Mouse (Mus musculus): Measurements from ENCODE around the gene Polr3h.
A peak's percentile ranks its signal among the peaks of the same experiment; 100 is the strongest.
"Not testable (repeated sequence)": the region's sequence is repeated elsewhere in the genome, so short reads cannot be mapped to it uniquely, and the experiment has no call there.

The Polr3h gene

DNA sequence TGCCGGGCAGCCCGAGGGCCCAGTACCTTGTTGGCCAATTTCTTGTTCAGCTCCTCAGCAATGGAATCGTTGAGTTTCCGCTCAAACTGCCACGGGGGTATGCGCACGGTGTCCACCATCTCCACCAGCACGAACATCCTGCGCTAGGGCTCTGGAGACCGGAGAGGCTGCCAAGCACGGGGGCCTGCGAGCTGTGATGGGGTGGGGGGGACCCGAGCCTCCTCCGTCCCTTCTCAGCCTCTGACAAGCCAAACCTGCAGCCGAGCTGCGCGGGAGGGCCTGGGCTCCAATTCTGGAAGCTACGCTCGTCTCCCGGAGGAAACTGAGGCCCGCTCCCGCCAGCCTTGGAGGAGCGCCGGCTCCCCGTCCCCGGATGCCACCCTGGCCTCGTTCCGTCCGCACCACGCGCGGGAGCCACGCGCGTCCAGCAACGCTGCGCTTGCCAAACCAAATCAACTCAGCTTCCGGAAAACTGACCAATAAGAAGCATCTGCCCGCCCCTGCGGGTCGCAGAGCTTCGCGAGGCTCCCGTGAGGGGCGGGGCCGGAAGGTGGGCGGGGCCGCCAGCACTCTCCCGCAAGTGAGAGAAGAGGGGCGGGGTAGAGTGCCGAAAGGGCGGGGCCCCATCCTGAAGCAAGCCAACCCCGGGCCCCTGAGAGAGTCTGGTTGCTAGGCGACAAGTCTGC is at the start of gene Polr3h:
Gene Polr3h (minus strand): TSS at position 481 of the 686 bp plus-strand sequence.
- DNase-seq (ENCODE audit: low spot score in 2 of 2) = peak; percentile 88 to 93

DNA sequence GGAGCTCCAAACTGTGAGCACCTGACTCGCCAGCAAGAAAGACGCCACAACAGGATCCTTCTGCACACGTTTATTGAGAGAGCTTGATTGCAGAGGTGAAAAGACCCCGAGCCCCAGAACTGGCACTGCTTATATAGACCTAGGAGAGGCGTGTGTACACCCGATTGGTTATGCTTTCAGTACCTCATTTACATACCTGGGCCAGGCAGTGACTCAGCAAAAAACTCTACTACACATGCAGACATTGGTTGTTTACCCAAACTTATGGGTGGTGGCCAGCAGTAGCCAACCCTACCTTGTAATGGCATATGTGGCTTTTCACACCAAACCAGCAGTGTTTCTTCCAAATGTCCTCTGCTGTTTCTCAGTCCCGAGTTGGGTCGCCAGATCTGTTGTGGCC is 49.1 kb upstream of the Polr3h start:
- DNase-seq (ENCODE audit: low spot score in 2 of 2) = not testable (repeated sequence)

DNA sequence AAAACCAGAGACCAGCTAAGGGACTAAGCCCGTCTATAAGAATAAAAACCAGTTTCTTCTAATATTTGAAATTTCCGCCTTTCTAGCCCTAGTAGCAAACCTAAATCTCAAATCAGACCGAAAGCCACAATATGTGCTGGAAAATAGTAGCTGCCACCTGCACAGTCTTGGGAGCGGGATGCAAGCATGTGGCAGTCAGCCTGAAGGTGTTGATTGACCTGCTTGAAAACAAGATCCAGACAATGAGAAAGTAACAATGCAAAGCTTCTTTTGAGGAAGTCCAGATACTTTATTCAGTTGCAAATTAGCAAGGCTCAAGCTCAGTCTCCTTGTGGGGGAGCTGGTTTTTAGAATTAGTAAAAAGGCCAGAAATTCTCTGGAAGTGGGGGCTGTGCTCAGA is 44.5 kb upstream of the Polr3h start:
- DNase-seq (ENCODE audit: low spot score in 2 of 2) = not testable (repeated sequence)

DNA sequence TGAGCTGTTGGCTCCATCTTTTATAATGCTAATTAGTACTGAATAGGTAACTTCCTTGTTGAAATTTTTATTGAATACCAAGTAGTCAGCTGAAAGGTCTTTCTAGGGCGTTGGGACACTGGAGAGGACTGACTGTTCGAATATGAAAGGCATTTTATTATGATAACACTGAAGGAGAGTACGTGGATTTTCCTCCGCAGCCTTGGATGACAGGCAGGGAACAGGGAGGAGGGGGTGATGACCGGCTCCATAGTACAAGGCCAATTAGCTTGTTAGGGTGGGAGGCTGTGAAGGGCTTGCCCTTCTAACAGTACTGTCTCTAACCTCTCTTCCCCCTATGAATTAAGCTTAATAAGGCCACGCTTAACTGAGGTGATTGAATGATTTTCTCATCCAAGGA is 43.6 kb upstream of the Polr3h start:
- not testable (repeated sequence) for DNase-seq (ENCODE audit: low spot score in 2 of 2)

DNA sequence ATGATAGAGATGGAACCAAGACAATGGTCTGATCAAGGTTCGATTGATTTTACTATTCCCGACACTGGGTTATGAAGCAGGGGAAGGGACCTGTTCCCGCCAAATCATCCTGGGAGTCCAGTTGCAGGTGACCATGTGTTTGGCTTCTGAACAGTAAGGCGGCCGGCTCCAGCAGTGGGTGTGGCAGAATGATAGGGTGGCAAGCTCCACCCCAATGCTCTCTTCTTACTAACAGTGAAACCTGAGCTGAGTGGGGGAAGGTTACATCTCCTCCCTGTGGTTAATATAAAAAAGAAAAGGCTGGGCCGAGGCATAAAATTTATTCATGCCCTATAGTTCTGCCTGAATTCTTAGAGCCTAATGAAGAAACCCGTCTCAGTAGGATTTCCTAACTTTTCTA is 43.1 kb upstream of the Polr3h start:
- no peak for DNase-seq (ENCODE audit: low spot score in 2 of 2)

DNA sequence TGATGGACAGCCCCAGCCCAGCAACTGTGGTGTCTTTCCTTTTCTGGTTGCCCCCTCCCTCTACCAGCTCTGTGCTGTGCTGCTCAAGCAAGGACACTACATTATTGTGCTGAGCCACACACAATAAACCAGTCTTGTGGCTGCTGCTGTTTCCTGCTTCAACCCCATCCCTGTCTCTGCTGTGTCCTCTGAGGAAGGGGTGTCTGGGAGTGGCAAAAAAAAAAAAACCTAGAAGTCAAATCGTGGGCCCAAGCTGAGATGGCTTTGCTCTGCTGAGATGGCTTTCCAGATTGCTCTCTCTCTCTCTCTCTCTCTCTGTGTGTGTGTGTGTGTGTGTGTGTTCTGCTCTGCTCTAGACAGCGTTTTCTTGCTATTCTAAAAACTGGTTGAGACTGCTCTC is 42.4 kb upstream of the Polr3h start:
- no peak for DNase-seq (ENCODE audit: low spot score in 2 of 2)

DNA sequence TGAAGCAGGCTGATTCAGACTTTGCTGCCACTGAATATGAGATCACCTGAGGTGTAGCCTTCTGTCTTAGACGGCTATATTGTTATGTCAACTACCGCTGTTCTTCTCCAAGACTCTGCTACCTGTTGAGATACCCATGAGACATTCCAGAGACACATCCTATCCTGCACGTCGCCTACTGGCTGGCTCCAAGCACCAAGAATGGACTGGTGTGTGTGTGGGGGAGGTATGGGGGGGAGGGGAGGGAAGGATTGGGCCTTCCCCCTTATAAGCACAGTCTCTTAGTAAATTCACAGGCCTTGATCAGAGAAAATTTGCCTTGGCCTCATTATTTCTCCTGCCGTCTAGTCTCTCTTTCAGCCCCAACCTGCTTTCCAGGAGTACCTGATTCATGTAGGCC is 41.8 kb upstream of the Polr3h start:
- DNase-seq (ENCODE audit: low spot score in 2 of 2) = no peak

DNA sequence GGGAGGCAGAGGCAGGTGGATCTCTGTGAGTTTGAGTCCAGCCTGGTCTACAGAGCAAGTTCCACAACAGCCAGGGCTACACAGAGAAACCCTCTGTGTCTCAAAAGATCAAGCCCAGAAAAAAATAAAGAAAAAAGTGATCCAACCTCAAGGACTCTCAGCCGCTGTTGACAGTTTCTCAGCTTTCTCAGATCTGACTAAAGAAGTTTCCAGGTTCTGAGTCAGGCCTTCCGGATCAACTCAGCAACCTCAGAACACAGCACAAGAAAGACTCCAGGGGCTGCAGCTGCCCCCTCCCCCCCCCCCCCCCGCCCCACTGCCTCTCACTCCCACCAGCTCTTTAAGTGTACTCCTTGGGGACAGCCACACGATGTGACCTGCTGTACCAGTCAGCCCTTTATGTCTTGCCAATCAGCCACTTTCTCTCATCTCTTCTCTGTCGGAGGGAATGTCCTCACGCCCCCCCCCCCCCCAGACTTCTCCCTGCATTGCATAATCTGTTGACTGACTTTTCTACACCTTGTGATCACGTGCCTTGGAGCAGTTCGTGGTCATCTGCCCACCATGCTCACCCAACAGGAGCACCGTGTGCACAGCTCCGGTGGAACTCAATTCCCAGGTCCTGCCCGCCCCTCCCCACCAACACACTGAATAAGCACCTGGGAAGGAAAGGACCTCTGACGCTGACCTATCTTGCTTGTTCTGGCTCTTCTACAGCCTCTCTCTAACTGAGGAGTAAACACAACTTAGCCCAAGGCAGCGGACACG is 40.2 kb upstream of the Polr3h start:
- DNase-seq (ENCODE audit: low spot score in 2 of 2) = no peak

DNA sequence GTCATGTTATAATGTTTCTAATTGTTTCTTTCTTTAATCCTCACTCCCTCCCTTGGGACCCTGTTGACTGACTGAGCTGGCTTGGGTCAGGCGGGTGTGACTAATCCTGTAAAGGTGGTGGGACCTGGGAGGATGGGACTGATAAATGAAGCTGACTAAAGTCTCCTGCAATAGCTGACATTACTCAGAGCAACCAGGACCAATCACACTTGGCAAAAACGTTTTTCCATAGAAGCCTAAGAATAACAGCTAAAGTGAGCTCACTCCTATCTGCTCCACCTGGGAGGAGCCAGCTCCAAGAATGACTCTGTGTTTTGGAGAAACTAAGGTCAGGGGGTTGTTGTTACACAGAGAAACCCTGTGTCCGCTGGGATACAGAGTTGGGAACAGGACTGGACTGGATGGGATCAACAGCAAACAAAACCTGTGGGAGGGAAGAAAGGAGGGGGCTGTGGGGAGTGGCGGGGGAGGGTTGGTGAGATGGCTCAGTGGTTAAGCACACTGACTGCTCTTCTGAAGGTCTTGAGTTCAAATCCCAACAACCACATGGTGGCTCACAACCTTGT is 39.0 kb upstream of the Polr3h start:
- DNase-seq (ENCODE audit: low spot score in 2 of 2) = no peak

DNA sequence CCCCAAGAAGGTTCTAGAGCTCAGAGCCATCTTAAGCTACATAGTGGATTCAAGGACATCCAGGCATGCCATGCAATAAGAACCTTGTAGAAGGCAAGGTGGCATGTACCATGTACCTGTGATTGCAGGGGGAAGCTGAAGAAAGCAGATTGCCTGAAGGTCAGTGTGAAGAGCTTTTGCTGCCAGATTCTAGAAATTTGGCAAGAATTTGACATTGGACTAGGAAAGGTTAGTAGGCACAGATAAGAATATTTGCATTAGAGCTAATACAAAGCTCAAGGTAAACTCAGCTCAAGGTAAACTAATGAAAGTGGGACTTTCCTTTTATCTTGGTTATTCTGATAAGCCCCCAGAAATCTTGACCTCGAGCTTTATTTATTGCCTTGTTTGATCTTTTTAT is 38.2 kb upstream of the Polr3h start:
- DNase-seq (ENCODE audit: low spot score in 2 of 2) = no peak

DNA sequence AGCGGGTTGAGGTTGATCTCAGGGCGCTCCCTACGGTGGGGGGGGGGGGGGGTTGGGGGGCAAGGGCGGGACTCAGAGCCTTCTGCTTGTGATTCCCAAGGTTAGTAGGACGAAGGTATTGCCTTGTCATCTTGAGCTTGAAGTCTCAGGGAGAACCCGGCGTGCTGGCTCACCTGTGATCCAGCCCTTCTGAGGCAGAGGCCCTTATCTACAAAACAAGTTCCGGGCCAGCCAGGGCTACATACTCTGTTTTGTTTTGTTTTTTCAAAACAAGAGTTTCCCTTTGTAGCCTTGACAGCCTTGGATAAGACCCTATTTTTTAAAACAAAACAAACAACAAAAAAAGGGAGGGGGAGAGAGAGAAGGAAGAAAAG is 35.0 kb upstream of the Polr3h start:
- DNase-seq (ENCODE audit: low spot score in 2 of 2) = no peak

DNA sequence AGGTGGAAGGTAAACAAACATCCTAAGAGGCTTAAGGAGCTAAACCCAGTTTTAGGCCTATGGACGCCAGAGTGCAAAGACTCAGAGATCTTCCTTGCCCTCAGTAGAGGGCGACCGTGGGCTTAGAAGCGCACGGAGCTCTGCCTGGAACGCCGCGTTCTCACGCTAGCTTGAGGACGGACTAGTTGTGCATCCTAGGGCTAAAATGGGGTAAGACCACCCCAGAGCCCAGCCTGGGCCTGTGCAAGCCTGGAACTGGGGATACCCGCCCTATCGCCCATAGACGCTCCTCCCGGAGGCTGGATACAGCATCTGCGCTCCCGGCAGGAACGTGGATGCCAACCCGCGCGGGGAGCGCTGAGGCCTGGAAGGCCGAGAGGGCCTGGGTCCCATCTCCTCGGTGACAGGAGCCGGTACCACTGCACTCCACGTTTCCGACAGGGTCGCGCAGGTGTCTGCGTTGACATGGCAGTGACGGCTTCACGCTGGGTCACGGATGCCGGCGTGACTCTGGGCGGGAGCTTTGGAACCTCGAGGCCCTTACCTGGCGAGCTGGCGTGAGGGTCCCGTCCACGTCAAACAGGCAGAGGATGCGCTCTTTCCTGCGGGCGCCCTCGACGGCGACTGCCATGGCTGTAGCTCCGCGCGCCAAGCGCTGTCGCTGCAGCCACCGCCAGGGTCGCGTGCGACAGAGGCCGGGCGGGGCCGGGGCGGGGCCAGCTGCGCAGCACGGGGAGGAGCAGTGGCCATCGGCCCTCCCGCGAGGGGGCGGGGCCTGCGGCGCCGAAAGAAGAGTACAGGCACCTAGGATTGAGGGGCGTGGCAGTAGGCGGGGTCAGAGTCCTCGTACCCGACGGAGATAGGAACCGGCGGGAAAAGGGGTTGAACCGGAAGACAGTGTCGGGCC is 34.4 kb upstream of the Polr3h start, which contains the start of gene Pmm1:
Gene Pmm1 (minus strand): TSS at position 760 of the 907 bp plus-strand sequence.
- DNase-seq (ENCODE audit: low spot score in 2 of 2) = peak; percentile 94 to 97

DNA sequence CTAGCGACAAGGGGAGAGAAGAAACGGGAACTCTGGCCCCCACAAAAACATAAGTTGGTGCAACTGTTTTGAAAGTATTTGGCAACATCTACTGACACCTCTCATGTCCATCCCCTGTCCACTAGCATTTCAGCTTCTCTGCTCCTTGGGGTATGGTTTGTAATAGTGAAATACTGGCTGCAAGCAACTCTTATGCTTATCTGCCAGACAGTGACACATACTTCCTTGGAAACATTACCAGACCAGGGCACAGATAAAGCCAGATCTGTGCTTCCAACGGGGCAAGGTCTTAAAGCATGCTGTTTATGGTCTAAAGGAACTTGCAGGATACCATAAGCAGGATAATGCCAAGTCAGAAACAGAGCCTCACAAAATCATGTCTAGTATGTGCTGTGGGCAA is 32.9 kb upstream of the Polr3h start:
- no peak for DNase-seq (ENCODE audit: low spot score in 2 of 2)

DNA sequence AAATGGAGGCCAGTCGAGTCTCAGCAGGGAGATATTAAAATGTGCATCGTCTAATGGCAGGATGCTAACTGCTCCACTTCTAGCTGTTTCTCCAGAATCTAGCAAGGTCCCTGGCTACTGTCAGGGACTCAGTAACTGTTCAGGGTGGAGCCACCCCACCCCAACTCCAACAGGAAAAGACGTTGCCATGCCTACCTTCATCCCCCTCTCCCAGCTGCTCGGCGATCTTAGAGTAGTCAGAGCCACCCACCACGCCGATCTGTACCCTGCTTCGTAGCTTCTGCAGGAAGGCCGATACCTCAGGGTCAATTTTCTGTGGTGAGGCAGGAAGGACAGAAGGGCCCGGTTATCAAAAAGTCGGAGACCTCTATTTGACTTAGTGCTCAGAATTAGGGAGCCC is 31.6 kb upstream of the Polr3h start:
- DNase-seq (ENCODE audit: low spot score in 2 of 2) = no peak

DNA sequence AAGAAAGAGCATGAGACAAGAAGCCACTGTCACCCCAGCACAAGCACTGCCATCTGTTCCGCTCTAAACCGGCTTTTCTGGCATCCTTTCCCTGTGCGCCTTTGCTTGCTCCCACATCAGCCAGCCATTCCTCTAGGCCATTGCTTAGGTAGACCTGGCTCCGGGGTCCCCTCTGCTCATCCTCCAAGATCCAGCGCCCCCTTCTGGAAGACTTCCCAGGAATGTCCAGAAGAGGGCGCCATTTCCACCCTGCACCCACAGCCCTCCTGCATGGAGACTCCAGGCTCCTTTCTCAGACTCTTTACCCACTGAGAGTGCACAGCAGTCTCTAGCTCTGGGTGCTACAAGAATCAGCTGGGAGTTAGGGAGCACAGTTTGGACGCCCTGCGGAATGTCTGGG is 30.4 kb upstream of the Polr3h start:
- peak in 1 of 2 experiments; percentile 60 for DNase-seq (ENCODE audit: low spot score in 2 of 2)

DNA sequence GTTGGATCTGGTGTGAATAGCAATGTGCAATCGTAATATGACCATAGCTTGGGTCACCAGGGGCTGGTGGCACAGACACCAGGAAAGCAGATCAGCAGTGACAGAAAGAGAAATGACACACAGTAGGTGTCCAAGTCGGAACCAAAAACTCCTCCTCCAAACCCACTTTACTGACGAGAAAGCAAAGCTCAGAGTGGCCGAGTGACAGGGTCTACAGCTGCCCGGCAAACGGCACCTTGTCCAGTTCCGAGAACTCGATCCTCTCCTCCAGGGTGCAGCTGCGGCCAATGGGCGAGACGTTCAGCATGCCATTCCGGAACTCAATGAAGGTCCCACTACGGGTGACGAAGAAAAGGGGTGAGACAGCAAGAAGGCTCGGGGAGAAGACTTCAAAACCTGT is 29.4 kb upstream of the Polr3h start:
- DNase-seq (ENCODE audit: low spot score in 2 of 2) = no peak

DNA sequence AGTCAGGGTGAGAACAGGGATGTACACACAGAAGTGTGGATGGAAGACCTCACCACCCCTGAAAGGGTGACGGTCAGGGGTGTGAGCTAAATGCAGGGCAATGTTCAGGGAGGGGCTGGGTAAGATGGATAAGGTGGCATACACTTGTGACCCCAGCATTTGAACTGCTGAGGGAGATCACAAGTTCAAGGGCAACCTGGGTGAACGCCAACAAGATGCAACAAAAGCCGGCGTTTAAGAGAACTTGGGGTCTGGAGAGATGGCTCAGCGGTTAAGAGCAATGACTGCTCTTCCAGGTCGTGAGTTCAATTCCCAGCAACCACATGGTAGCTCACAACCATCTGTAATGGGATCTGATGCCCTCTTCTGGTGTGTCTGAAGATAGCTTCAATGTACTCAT is 28.7 kb upstream of the Polr3h start:
- DNase-seq (ENCODE audit: low spot score in 2 of 2) = no peak

DNA sequence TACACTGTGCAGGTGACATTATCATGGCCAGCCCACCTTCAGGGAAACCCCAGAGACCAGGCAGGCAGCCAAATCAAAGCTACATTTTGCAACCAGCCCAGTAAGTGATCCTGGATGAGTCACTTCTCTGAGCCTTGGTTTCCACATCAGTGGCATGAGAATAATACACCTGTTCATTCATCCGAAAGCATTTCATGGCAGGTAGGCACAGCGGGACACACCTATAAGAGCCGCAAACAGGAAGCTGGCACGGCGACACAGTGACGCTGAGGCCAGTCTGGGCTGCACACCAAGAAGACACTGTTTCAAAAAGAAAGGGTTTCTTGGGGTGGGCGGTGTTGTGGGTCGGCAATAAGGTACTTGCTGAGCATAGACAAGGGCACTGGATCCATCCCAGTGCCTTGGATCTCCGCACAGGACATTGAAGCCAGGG is 28.1 kb upstream of the Polr3h start:
- DNase-seq (ENCODE audit: low spot score in 2 of 2) = no peak

DNA sequence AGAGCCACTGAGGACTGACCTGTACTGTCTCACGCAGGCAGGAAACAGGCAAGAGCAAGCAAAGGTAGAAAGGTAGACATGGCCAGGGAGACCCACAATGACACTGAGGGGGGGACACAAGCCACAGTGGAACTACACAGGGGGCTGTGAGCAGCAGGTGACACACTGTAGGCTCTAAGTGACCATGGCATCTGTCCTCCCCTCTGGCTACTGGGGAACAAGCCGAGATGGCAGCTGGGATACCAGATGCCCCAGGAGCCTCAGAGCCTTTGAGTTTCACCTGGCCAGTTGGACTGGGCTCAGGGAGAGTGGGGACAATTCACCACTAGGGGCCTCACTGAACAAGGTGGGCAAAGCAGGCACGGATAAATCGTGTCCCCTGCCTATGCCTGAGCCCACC is 26.3 kb upstream of the Polr3h start:
- no peak for DNase-seq (ENCODE audit: low spot score in 2 of 2)

DNA sequence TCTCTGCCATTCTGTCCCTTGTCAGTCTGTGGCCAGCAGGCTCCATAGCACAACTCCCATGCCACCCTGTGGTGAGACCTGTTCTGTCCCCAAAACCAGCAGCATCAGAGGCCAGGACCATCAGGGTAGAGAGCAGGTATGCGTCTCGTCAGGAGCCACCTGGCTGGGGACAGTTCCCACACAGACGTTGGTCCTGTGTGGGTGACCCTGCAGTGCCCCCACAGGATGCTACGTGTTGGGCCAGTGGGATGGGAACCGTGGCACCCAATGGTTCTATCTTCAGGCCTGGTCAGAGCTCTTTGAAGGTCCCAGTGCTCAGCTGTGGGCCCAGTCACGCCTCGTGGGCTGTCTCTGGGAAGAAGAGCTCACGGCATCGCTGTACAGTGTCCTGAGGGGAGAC is 25.1 kb upstream of the Polr3h start:
- no peak for DNase-seq (ENCODE audit: low spot score in 2 of 2)

DNA sequence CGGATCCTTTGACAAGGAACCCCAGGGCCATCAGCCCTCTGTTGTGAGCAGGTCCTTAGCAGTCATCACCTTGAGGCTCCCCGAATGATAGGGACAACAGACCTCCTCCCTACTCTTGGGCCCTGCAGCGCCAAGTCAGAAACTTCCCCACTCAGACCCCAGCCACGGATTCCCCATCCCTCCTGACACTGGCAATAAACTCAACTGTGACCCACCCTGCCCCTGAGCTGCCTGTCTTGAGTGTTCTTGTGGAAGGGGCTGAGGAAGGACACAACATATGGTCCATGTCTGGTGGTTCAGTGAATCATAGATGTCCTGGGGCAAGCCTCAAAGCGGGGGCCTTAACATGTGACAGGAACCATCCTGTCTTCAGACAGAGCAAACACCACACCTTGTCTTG is 24.7 kb upstream of the Polr3h start:
- DNase-seq (ENCODE audit: low spot score in 2 of 2) = no peak

Measured in frontal cortex, postnatal 36 days (tissue).